Mouse (Mus musculus) liver, adult 2 months (tissue): ENCODE data around the gene Srms. TPM values are rescaled to one million over a fixed set of nuclear protein-coding genes. Genes with fewer than 3 reads are reported as not detected.
"Not testable (repeated sequence)": the region's sequence is repeated elsewhere in the genome, so short reads cannot be mapped to it uniquely, and the experiment has no call there.

Experiments used
- DNase-seq: peaks from one replicate; pipeline ENCODE4 v3.0.0-alpha.2; 2011; ENCODE audit warnings: low read depth, low spot score; ENCODE audit errors: extremely low read depth
- H3K27ac ChIP-seq: fragments of 200-500 bp; replicated peaks from 2 replicates; pipeline ENCODE4 v1.5.1; 2012; ENCODE audit warnings: low read depth, mild to moderate bottlenecking, control low read depth, inconsistent platforms, low read length; ENCODE audit not compliant: insufficient read depth
- H3K27me3 ChIP-seq: fragments of 200-500 bp; 2 replicates; pipeline ENCODE4 v1.6.1; 2012; ENCODE audit warnings: mild to moderate bottlenecking, moderate library complexity, low read length, inconsistent platforms; ENCODE audit not compliant: control insufficient read depth, insufficient read depth
- H3K36me3 ChIP-seq: fragments of 200-500 bp; 2 replicates; pipeline ENCODE4 v1.6.1; 2012; ENCODE audit warnings: low read length, inconsistent platforms; ENCODE audit not compliant: control insufficient read depth, insufficient read depth
- H3K4me1 ChIP-seq: fragments of 200-500 bp; 2 replicates; pipeline ENCODE4 v1.6.1; 2011; ENCODE audit warnings: low read length; ENCODE audit not compliant: control insufficient read depth, insufficient read depth
- H3K4me3 ChIP-seq: fragments of 200-500 bp; 2 replicates; pipeline ENCODE4 v1.5.1; 2011; ENCODE audit warnings: low read depth, mild to moderate bottlenecking, control low read depth, low read length, moderate library complexity; ENCODE audit not compliant: insufficient read depth
- H3K79me2 ChIP-seq: fragments of 200-500 bp; 2 replicates; pipeline ENCODE4 v1.6.1; 2012; ENCODE audit warnings: inconsistent platforms, mild to moderate bottlenecking, low read length, moderate library complexity; ENCODE audit not compliant: control insufficient read depth, insufficient read depth
- H3K9ac ChIP-seq: fragments of 200-500 bp; 2 replicates; pipeline ENCODE4 v1.6.1; 2012; ENCODE audit warnings: low read depth, mild to moderate bottlenecking, control low read depth, inconsistent platforms, low read length
- CTCF ChIP-seq: fragments of 200-500 bp; IDR thresholded peaks from 2 replicates; pipeline ENCODE4 v1.5.1; 2011; ENCODE audit warnings: low read depth, low read length, control low read depth
- POLR2A ChIP-seq: fragments of 200-500 bp; IDR thresholded peaks from 2 replicates; pipeline ENCODE4 v1.6.1; 2011; ENCODE audit warnings: low read length, control low read depth; ENCODE audit not compliant: insufficient read depth; ENCODE audit errors: extremely low read depth
- WGBS: fragments of 180-500 bp; shearing (Covaris S2); methylation state at CpG from one replicate; pipeline ENCODE4 v1.1.7; 2018; 5-methylcytosine and 5-hydroxymethylcytosine counted together
- polyA plus RNA-seq: library from polyadenylated mRNA; depleted of rRNA; stranded (reverse); fragments of >200 nt; gene quantifications from 2 replicates; pipeline ENCODE4 v1.2.3, GENCODE M21; 2012
- total RNA-seq: library from RNA; depleted of rRNA; stranded (reverse); fragments of >200 nt; gene quantifications from 2 replicates; pipeline ENCODE4 v1.2.3, GENCODE M21; 2014

Gene Srms
- total and polyA plus RNA-seq, 2 experiments: 0.28 to 1.7 TPM

DNA sequence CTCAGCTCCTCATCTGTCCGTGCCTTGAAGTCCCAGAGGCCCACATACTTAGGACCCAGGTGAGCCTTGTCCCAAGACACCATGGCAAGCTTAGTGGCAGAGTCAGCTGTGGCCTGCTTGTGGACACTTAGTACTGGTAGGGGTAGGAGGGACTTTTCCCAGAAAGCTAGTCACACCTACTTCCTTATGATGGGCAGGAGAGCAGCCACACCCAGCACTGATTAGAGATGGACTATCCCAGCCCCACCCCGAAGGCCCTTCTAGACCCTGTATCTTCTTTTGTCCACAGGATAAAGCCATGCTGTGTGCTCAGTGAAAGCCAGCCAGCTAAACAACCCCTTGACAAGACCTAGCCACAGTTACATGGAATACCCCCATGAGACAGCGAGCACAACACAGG, 10.6 kb downstream of the Srms start, which contains the start of gene Ptk6:
Gene Ptk6, minus strand, starts transcription at position 368 of the 400 bp plus-strand sequence.
- peaks cover 7% of the 10 kb centered on the region; the same call in 1 of the 2 replicates for H3K4me1 ChIP-seq
- H3K36me3 ChIP-seq: no peaks in the 10 kb centered on the region
- H3K27ac ChIP-seq: no peak within 1 kb of the TSS
- H3K9ac ChIP-seq: no peak within 1 kb of the TSS
- H3K4me3 ChIP-seq: no peak within 1 kb of the TSS
- H3K79me2 ChIP-seq: no peaks in the 10 kb centered on the region
- 91% methylated on average over 3 of the region's 3 CpGs for WGBS
- H3K27me3 ChIP-seq: no peaks in the 10 kb centered on the region
- TF ChIP-seq POLR2A: no peak
- no peak for TF ChIP-seq CTCF
- no peak for DNase-seq

GRCm38 (mm10) chr2:181201606-181202005, 11.4 kb downstream of the Srms start:
- Histone ChIP-seq H3K79me2 (no peaks in the 10 kb centered on the region), H3K27ac (no peak overlapping the region), H3K9ac (no peak overlapping the region), H3K4me1 (peaks cover 9% of the 10 kb centered on the region; the same call in 1 of the 2 replicates), H3K27me3 (no peaks in the 10 kb centered on the region), H3K36me3 (no peaks in the 10 kb centered on the region), H3K4me3 (no peak overlapping the region)
- WGBS: 94% methylated on average over 3 of the region's 3 CpGs
- TF ChIP-seq POLR2A: no peak
- DNase-seq: no peak

GRCm38 (mm10) chr2:181196628-181197300, 16.2 kb downstream of the Srms start:
- Histone ChIP-seq H3K36me3 (no peaks in the 10 kb centered on the region), H3K9ac (no peak overlapping the region), H3K79me2 (no peaks in the 10 kb centered on the region), H3K27me3 (no peaks in the 10 kb centered on the region), H3K27ac (peak overlapping the region; percentile 51; the same call in 1 of the 2 replicates), H3K4me1 (peaks cover 5% of the 10 kb centered on the region; the same call in 1 of the 2 replicates), H3K4me3 (no peak overlapping the region)
- TF ChIP-seq POLR2A: no peak
- TF ChIP-seq CTCF: no peak
- 29% methylated on average over 4 of the region's 4 CpGs for WGBS
- DNase-seq: peak; percentile 94

DNA sequence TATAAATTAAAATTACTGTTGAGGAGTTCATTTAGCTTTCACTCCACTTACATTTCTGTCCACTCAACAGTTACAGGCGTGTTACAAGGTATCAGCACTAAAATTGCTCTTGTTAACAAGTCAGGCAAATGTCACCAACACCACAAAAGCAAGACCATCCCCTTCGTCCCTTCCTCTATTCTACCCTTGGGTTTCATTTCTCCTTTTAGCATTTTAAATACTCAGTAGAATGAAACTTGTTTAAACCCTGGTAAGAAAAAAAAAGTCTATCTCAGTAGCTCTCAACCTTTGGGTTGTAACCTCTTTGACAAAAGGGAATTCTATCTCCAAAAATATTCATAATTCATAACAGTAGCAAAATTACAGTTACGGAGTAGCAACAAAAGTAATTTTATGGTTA, 19.9 kb downstream of the Srms start:
- H3K4me1 ChIP-seq: peaks cover 20% of the 10 kb centered on the region
- no peaks in the 10 kb centered on the region for H3K36me3 ChIP-seq
- H3K79me2 ChIP-seq: no peaks in the 10 kb centered on the region
- no peaks in the 10 kb centered on the region for H3K27me3 ChIP-seq
- H3K27ac ChIP-seq: no peak overlapping the region
- WGBS: 89% methylated on average over 3 of the region's 3 CpGs
- peak; percentile 30 for DNase-seq
- H3K9ac ChIP-seq: no peak overlapping the region
- TF ChIP-seq POLR2A (no peak), CTCF (no peak)
- H3K4me3 ChIP-seq: no peak overlapping the region

- H3K4me1 ChIP-seq: peaks cover 18% of the 10 kb centered on the region
- H3K27me3 ChIP-seq: no peaks in the 10 kb centered on the region
- no peak overlapping the region for H3K27ac ChIP-seq
- no peak overlapping the region for H3K9ac ChIP-seq
- no peaks in the 10 kb centered on the region for H3K36me3 ChIP-seq
- peak; percentile 13 for DNase-seq
- WGBS: 52% methylated on average over 4 of the region's 4 CpGs
- TF ChIP-seq POLR2A: no peak
- TF ChIP-seq CTCF: no peak
- H3K79me2 ChIP-seq: no peaks in the 10 kb centered on the region
- H3K4me3 ChIP-seq: no peak overlapping the region
These were observed 21.0 kb downstream of the Srms start for GRCm38 (mm10) chr2:181191936-181192335.

GRCm38 (mm10) chr2:181191385-181191784, 21.6 kb downstream of the Srms start:
- Histone ChIP-seq H3K4me1 (peaks cover 17% of the 10 kb centered on the region), H3K27ac (0 out of 2 replicates have a peak overlapping the region, but pooled peaks have one; percentile 27)
- DNase-seq: peak; percentile 73
- not testable (repeated sequence) for H3K27me3 ChIP-seq, H3K36me3 ChIP-seq, H3K9ac ChIP-seq, H3K4me3 ChIP-seq, H3K79me2 ChIP-seq
- WGBS: 30% methylated on average over 4 of the region's 4 CpGs
